Mouse (Mus musculus) embryonic facial prominence, embryonic 15.5 days (tissue): Measurements from ENCODE around the gene Mtnr1b. TPM values are rescaled to one million over a fixed set of nuclear protein-coding genes. Genes with fewer than 3 reads are reported as not detected.

Experiments used
- ATAC-seq: fragments of 200-750 bp; cut with Nextera tagmentation; 2 replicates; pipeline ENCODE4 v1.8.0; 2017; ENCODE audit warnings: low read depth, moderate TSS enrichment; ENCODE audit not compliant: insufficient number of reproducible peaks, low FRiP score, low TSS enrichment
- H3K27ac ChIP-seq: fragments of 300-500 bp; sonication (generic); replicated peaks from 2 replicates; pipeline ENCODE4 v1.5.1; 2015; ENCODE audit warnings: mild to moderate bottlenecking, inconsistent platforms
- H3K27me3 ChIP-seq: fragments of 300-500 bp; sonication (generic); 2 replicates; pipeline ENCODE4 v1.6.1; 2015; ENCODE audit warnings: inconsistent platforms
- H3K36me3 ChIP-seq: fragments of 300-500 bp; sonication (generic); 2 replicates; pipeline ENCODE4 v1.6.1; 2015; ENCODE audit warnings: mild to moderate bottlenecking, inconsistent platforms
- H3K4me1 ChIP-seq: fragments of 300-500 bp; sonication (generic); 2 replicates; pipeline ENCODE4 v1.6.1; 2015; ENCODE audit warnings: inconsistent platforms
- H3K4me2 ChIP-seq: fragments of 300-500 bp; sonication (generic); replicated peaks from 2 replicates; pipeline ENCODE4 v1.6.1; 2015; ENCODE audit warnings: mild to moderate bottlenecking, inconsistent platforms
- H3K4me3 ChIP-seq: fragments of 300-500 bp; sonication (generic); replicated peaks from 2 replicates; pipeline ENCODE4 v1.5.1; 2015; ENCODE audit warnings: mild to moderate bottlenecking, inconsistent platforms
- H3K9ac ChIP-seq: fragments of 300-500 bp; sonication (generic); 2 replicates; pipeline ENCODE4 v1.6.1; 2015; ENCODE audit warnings: inconsistent platforms
- H3K9me3 ChIP-seq: fragments of 300-500 bp; sonication (generic); replicated peaks from 2 replicates; pipeline ENCODE4 v1.6.1; 2016; ENCODE audit warnings: inconsistent platforms
- WGBS: fragments of 180-500 bp; shearing (Covaris S2); methylation state at CpG from one replicate; pipeline ENCODE4 v1.1.7; 2015; 5-methylcytosine and 5-hydroxymethylcytosine counted together
- polyA plus RNA-seq: library from polyadenylated mRNA; unstranded; fragments of >200 nt; fragmentation: Nextera tagmentation; extraction: Ambion mirVana; gene quantifications from 2 replicates; pipeline ENCODE4 v1.2.1, GENCODE M21; 2015

Mtnr1b gene
- polyA plus RNA-seq, 1 experiment from 2014 or later: not detected

GRCm38 (mm10) chr9:15794408-15794807 lies 79.9 kb downstream of the Mtnr1b start:
- H3K36me3 ChIP-seq: no peaks in the 10 kb centered on the region
- no peaks in the 10 kb centered on the region for H3K4me1 ChIP-seq
- H3K4me2 ChIP-seq: no peak overlapping the region
- no peak for ATAC-seq
- H3K9me3 ChIP-seq: no peaks in the 10 kb centered on the region
- no peaks in the 10 kb centered on the region for H3K27me3 ChIP-seq
- WGBS: 74% methylated on average over 6 of the region's 6 CpGs
- H3K4me3 ChIP-seq: no peak overlapping the region
- no peak overlapping the region for H3K27ac ChIP-seq
- no peak overlapping the region for H3K9ac ChIP-seq

DNA sequence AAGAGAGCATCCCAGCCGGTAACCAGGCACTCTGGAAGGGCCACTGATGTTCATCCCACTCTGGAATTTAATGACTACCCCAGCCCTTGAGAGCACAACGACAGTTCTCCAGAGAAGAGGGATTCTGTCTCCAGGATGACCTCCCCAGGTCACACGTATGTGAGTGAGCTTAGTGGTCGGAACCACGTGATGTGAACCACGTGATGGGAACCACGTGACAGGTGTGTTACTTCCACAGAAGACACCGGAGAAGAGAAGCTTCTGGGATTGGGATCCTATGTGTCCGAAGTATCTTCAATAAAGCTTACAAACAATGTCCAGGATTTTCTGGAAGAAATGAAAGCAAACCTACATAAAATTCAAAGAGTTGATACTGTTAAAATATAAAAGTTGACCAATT lies 82.3 kb downstream of the Mtnr1b start:
- Histone ChIP-seq H3K4me3 (no peak overlapping the region), H3K27me3 (no peaks in the 10 kb centered on the region), H3K9ac (no peak overlapping the region), H3K27ac (no peak overlapping the region), H3K9me3 (no peaks in the 10 kb centered on the region), H3K4me1 (no peaks in the 10 kb centered on the region), H3K4me2 (no peak overlapping the region), H3K36me3 (no peaks in the 10 kb centered on the region)
- WGBS: 79% methylated on average over 9 of the region's 9 CpGs
- no peak for ATAC-seq

GRCm38 (mm10) chr9:15786610-15787009 lies 87.7 kb downstream of the Mtnr1b start:
- H3K4me1 ChIP-seq: no peaks in the 10 kb centered on the region
- H3K9me3 ChIP-seq: no peaks in the 10 kb centered on the region
- no peak for ATAC-seq
- H3K4me3 ChIP-seq: no peak overlapping the region
- WGBS: 64% methylated on average over 2 of the region's 2 CpGs
- H3K9ac ChIP-seq: no peak overlapping the region
- no peak overlapping the region for H3K27ac ChIP-seq
- no peaks in the 10 kb centered on the region for H3K36me3 ChIP-seq
- H3K4me2 ChIP-seq: no peak overlapping the region
- H3K27me3 ChIP-seq: no peaks in the 10 kb centered on the region

DNA sequence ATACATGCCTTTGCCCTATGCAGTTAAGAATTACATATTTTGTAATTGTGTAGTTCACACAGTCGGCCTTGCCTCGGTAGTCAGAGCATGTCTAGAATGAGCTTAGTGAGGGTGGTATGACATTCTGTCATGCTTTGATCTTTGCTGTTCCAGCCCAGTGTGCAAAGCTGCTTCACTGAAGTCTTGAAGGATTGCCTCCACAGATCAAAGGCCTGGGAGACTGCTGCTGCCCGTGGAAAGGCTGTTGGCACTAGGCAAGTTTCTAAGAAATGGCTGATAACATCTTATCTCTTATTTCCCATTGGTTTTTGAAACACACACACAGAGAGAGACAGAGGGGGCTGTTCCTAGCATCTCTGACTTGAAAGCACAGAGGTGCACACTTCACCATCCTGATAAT lies 88.2 kb downstream of the Mtnr1b start:
- Histone ChIP-seq H3K4me1 (no peaks in the 10 kb centered on the region), H3K4me3 (no peak overlapping the region), H3K9me3 (no peaks in the 10 kb centered on the region), H3K4me2 (no peak overlapping the region), H3K27me3 (no peaks in the 10 kb centered on the region), H3K36me3 (no peaks in the 10 kb centered on the region), H3K27ac (no peak overlapping the region), H3K9ac (no peak overlapping the region)
- ATAC-seq: no peak
- 48% methylated on average over 3 of the region's 3 CpGs for WGBS

DNA sequence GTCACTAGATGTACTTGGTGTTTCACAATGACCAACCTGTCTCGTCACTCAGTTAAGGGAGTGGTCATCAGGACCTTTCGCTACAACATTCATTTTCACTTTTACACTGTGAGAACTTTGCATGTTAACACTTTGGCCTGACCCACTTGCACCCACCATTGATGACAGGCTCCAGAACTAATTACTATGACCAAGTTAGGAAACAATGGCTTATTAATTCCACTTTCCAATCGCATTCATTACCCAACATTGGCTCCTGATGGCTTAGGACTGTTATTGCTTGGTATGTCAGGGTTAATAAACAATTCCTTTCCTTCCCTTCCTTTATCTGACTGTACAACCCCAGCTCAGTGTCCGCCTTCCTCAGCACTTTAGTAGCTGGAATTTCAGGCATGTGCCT lies 92.4 kb downstream of the Mtnr1b start:
- 66% methylated on average over 4 of the region's 4 CpGs for WGBS
- Histone ChIP-seq H3K9me3 (no peaks in the 10 kb centered on the region), H3K9ac (no peak overlapping the region), H3K27ac (no peak overlapping the region), H3K27me3 (no peaks in the 10 kb centered on the region), H3K36me3 (no peaks in the 10 kb centered on the region), H3K4me1 (no peaks in the 10 kb centered on the region), H3K4me2 (no peak overlapping the region), H3K4me3 (no peak overlapping the region)
- ATAC-seq: no peak

DNA sequence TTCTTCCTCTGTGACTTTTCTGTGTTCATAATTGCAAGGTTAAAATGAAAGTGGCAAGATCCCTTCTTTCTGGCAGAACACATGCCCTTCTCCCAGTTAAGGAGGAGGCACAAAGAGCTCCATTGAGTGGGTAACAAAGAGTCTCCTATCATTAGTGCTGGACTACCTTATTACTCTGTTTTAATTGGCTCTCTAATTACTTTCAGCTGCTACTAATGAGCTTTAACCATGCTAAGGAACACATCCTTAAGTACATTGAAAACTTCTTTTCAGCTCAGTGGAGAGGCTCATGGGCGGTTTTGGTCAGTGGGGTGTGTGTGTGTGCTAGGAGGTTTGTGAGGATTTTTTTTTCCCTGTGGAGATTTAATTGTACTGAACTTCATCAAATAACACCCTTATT lies 99.4 kb downstream of the Mtnr1b start:
- no peak for ATAC-seq
- Histone ChIP-seq H3K27me3 (no peaks in the 10 kb centered on the region), H3K9me3 (no peaks in the 10 kb centered on the region), H3K36me3 (no peaks in the 10 kb centered on the region), H3K4me2 (no peak overlapping the region), H3K4me1 (no peaks in the 10 kb centered on the region), H3K4me3 (no peak overlapping the region), H3K27ac (no peak overlapping the region), H3K9ac (no peak overlapping the region)
- WGBS: 60% methylated on average over 1 of the region's 1 CpGs

Other genes starting within 250 kb of the Mtnr1b start
- gene Deup1, start 246.6 kb downstream of the Mtnr1b start, polyA plus RNA-seq: 14.0 and 35.6 TPM in 2 replicates
- gene Slc36a4, start 164.8 kb downstream of the Mtnr1b start, polyA plus RNA-seq: 16.6 and 16.9 TPM in 2 replicates